Mouse (Mus musculus) liver, postnatal 0 days (tissue): ENCODE data around the gene Sos2.

ENCODE experiments used
- CTCF ChIP-seq: sonication (generic); IDR thresholded peaks from 2 replicates; pipeline ENCODE4 v1.5.1; 2016; ENCODE audit warnings: antibody characterized with exemption, low read depth
- EP300 ChIP-seq: IDR thresholded peaks from 2 replicates; pipeline ENCODE4 v1.6.1; 2016; ENCODE audit warnings: antibody characterized with exemption, low read depth, mild to moderate bottlenecking

- TF ChIP-seq CTCF (no peak), EP300 (no peak)
Observed at GRCm38 (mm10) chr12:69645821-69646616, 35.6 kb downstream of the Sos2 start.
